Mouse (Mus musculus) erythroblast, adult 5-6 weeks (primary cell): ENCODE results near the gene Gnaq. TPM values are rescaled to one million over a fixed set of nuclear protein-coding genes. Genes with fewer than 3 reads are reported as not detected.

Source experiments
- ATAC-seq: replicated peaks from 2 replicates; pipeline ENCODE4 v1.8.0; 2016; ENCODE audit warnings: moderate number of reproducible peaks, mild to moderate bottlenecking, moderate TSS enrichment, inconsistent platforms; ENCODE audit not compliant: poor library complexity, low FRiP score, severe bottlenecking
- total RNA-seq, 2 experiments: library from RNA; stranded (forward) in 1 of 2; stranded (reverse) in 1 of 2; fragments of 150-400 nt in 1 of 2; fragments of 200-764, 138-1000 nt in 1 of 2; gene quantifications; 2 replicates each; pipeline versions ENCODE4 v1.2.3 to v1.2.4; 2015 to 2017; ENCODE audit warnings: low replicate concordance in 2 of 2

The Gnaq gene
- total RNA-seq, 2 experiments from 2014 or later = 7.7 to 12.9 TPM

GRCm38 (mm10) chr19:16287971-16288370, 155.3 kb downstream of the Gnaq start:
- ATAC-seq = no peak

GRCm38 (mm10) chr19:16291088-16291487, 158.5 kb downstream of the Gnaq start:
- no peak for ATAC-seq

- no peak for ATAC-seq
Measured at GRCm38 (mm10) chr19:16292056-16292608, 159.5 kb downstream of the Gnaq start.

GRCm38 (mm10) chr19:16292978-16293377, 160.3 kb downstream of the Gnaq start:
- no peak for ATAC-seq

GRCm38 (mm10) chr19:16300413-16300812, 167.8 kb downstream of the Gnaq start:
- ATAC-seq = no peak

- ATAC-seq = no peak
Measured at GRCm38 (mm10) chr19:16301336-16301735, 168.7 kb downstream of the Gnaq start.

GRCm38 (mm10) chr19:16309031-16309430, 176.4 kb downstream of the Gnaq start:
- no peak for ATAC-seq

- ATAC-seq = no peak
Measured at GRCm38 (mm10) chr19:16314295-16314821, 181.7 kb downstream of the Gnaq start.

- ATAC-seq = no peak
Measured at GRCm38 (mm10) chr19:16315525-16315924, 182.9 kb downstream of the Gnaq start.

- ATAC-seq = no peak
Measured at GRCm38 (mm10) chr19:16318128-16318811, 185.6 kb downstream of the Gnaq start.

- ATAC-seq = no peak
Measured at GRCm38 (mm10) chr19:16319986-16320385, 187.4 kb downstream of the Gnaq start.

- no peak for ATAC-seq
Measured at GRCm38 (mm10) chr19:16322986-16323385, 190.4 kb downstream of the Gnaq start.

- ATAC-seq = no peak
Measured at GRCm38 (mm10) chr19:16324239-16324638, 191.6 kb downstream of the Gnaq start.

GRCm38 (mm10) chr19:16325911-16326310, 193.3 kb downstream of the Gnaq start:
- no peak for ATAC-seq

- ATAC-seq = no peak
Measured at GRCm38 (mm10) chr19:16327401-16328073, 194.9 kb downstream of the Gnaq start.

- ATAC-seq = no peak
Measured at GRCm38 (mm10) chr19:16328074-16328850, 195.6 kb downstream of the Gnaq start.

- no peak for ATAC-seq
Measured at GRCm38 (mm10) chr19:16329056-16329455, 196.4 kb downstream of the Gnaq start.

- no peak for ATAC-seq
Measured at GRCm38 (mm10) chr19:16329648-16330047, 197.0 kb downstream of the Gnaq start.

GRCm38 (mm10) chr19:16330161-16330560, 197.5 kb downstream of the Gnaq start:
- no peak for ATAC-seq

GRCm38 (mm10) chr19:16331047-16331446, 198.4 kb downstream of the Gnaq start:
- no peak for ATAC-seq
